Mouse (Mus musculus) CH12.LX (cell line): ENCODE data around the gene Rnf168. TPM values are rescaled to one million over a fixed set of nuclear protein-coding genes. Genes with fewer than 3 reads are reported as not detected.
"Not testable (repeated sequence)": the region's sequence is repeated elsewhere in the genome, so short reads cannot be mapped to it uniquely, and the experiment has no call there.

Source experiments
- DNase-seq: peaks from one replicate; pipeline ENCODE4 v3.0.0-alpha.2; 2013; ENCODE audit errors: extremely low read depth
- H3K27ac ChIP-seq: 2 replicates; pipeline ENCODE4 v1.5.1; 2012; ENCODE audit warnings: low read depth, mild to moderate bottlenecking, control low read depth, moderate library complexity; ENCODE audit not compliant: insufficient read depth
- H3K27me3 ChIP-seq: replicated peaks from 2 replicates; pipeline ENCODE3; 2012; ENCODE audit warnings: inconsistent platforms
- H3K36me3 ChIP-seq, 2 experiments: replicated peaks in 1 of 2; 2 replicates each; pipeline versions ENCODE3 to v1.6.1; 2012; ENCODE audit warnings: inconsistent platforms in 1 of 2, low read length in 1 of 2, mild to moderate bottlenecking in 1 of 2, mixed read lengths in 1 of 2, moderate library complexity in 1 of 2; ENCODE audit not compliant: control insufficient read depth in 1 of 2, insufficient read depth in 1 of 2
- H3K4me1 ChIP-seq, 2 experiments: 2 replicates each; pipeline ENCODE4 v1.6.1; 2012; ENCODE audit warnings: inconsistent platforms in 1 of 2, moderate library complexity in 1 of 2; ENCODE audit not compliant: insufficient read depth in 2 of 2, control insufficient read depth in 1 of 2
- H3K4me2 ChIP-seq: 2 replicates; pipeline ENCODE4 v1.6.1; 2012; ENCODE audit warnings: low read depth, mild to moderate bottlenecking, control low read depth; ENCODE audit not compliant: poor library complexity, insufficient read depth, severe bottlenecking
- H3K4me3 ChIP-seq, 3 experiments: fragments of 150-350 bp in 1 of 3; sonication (generic) in 1 of 3; replicated peaks in 1 of 3; 2 replicates each; pipeline versions ENCODE3 to v1.5.1; 2011 to 2012; ENCODE audit warnings: low read depth in 2 of 3, low read length in 2 of 3, mild to moderate bottlenecking in 2 of 3, moderate library complexity in 2 of 3, control low read depth in 1 of 3, improper control_type of control experiment in 1 of 3, inconsistent platforms in 1 of 3, mixed read lengths in 1 of 3; ENCODE audit not compliant: poor library complexity in 1 of 3
- H3K79me2 ChIP-seq: replicated peaks from 2 replicates; pipeline ENCODE4 v1.6.1; 2012; ENCODE audit warnings: mild to moderate bottlenecking, moderate library complexity; ENCODE audit not compliant: control insufficient read depth, poor library complexity, insufficient read depth, severe bottlenecking; ENCODE audit errors: extremely low read depth
- H3K9ac ChIP-seq: 2 replicates; pipeline ENCODE4 v1.6.1; 2012; ENCODE audit warnings: low read depth, mild to moderate bottlenecking, control low read depth, moderate library complexity; ENCODE audit not compliant: insufficient read depth
- H3K9me3 ChIP-seq: replicated peaks from 2 replicates; pipeline ENCODE3; 2012; ENCODE audit warnings: low read length, inconsistent platforms, mixed read lengths
- CTCF ChIP-seq, 2 experiments: IDR thresholded peaks in 1 of 2; conservative IDR thresholded peaks in 1 of 2; 2 replicates each; pipeline ENCODE4 v1.5.1; 2011 to 2012; ENCODE audit warnings: low read depth in 2 of 2, low read length in 2 of 2, improper control_type of control experiment in 1 of 2, inconsistent platforms in 1 of 2, mild to moderate bottlenecking in 1 of 2, moderate library complexity in 1 of 2
- E2F4 ChIP-seq: IDR thresholded peaks from 2 replicates; pipeline ENCODE4 v1.6.1; 2011; ENCODE audit warnings: low read depth, low read length, improper control_type of control experiment; ENCODE audit not compliant: insufficient replicate concordance
- EP300 ChIP-seq: IDR thresholded peaks from 2 replicates; pipeline ENCODE4 v1.6.1; 2011; ENCODE audit warnings: low read length, improper control_type of control experiment
- HCFC1 ChIP-seq: IDR thresholded peaks from 2 replicates; pipeline ENCODE4 v1.6.1; 2012; ENCODE audit warnings: low read depth, mild to moderate bottlenecking, inconsistent platforms, low read length, improper control_type of control experiment
- MAFK ChIP-seq: IDR thresholded peaks from 2 replicates; pipeline ENCODE4 v1.6.1; 2011; ENCODE audit warnings: low read length, improper control_type of control experiment; ENCODE audit not compliant: insufficient replicate concordance
- MAX ChIP-seq: IDR thresholded peaks from 2 replicates; pipeline ENCODE4 v1.6.1; 2011; ENCODE audit warnings: low read length, improper control_type of control experiment
- MEF2A ChIP-seq: IDR thresholded peaks from 2 replicates; pipeline ENCODE4 v1.6.1; 2014; ENCODE audit warnings: low read depth, mild to moderate bottlenecking, inconsistent platforms, low read length, improper control_type of control experiment, borderline replicate concordance
- NELFE ChIP-seq: IDR thresholded peaks from 2 replicates; pipeline ENCODE4 v1.6.1; 2011; ENCODE audit warnings: low read depth, low read length, improper control_type of control experiment
- NRF1 ChIP-seq: IDR thresholded peaks from 2 replicates; pipeline ENCODE4 v1.6.1; 2014; ENCODE audit warnings: low read depth, mild to moderate bottlenecking, inconsistent platforms, low read length, improper control_type of control experiment, moderate library complexity
- RAD21 ChIP-seq: IDR thresholded peaks from 2 replicates; pipeline ENCODE4 v1.6.1; 2011; ENCODE audit warnings: low read depth, mild to moderate bottlenecking, low read length, improper control_type of control experiment, moderate library complexity
- RCOR1 ChIP-seq: conservative IDR thresholded peaks from 2 replicates; pipeline ENCODE4 v1.6.1; 2012; ENCODE audit warnings: low read depth, mild to moderate bottlenecking, inconsistent platforms, low read length, improper control_type of control experiment
- SMC3 ChIP-seq: IDR thresholded peaks from 2 replicates; pipeline ENCODE4 v1.6.1; 2011; ENCODE audit warnings: low read depth, low read length, improper control_type of control experiment
- TBP ChIP-seq: conservative IDR thresholded peaks from 2 replicates; pipeline ENCODE4 v1.6.1; 2011; ENCODE audit warnings: low read depth, low read length, improper control_type of control experiment
- USF1 ChIP-seq: IDR thresholded peaks from 2 replicates; pipeline ENCODE4 v1.6.1; 2014; ENCODE audit warnings: low read depth, mild to moderate bottlenecking, inconsistent platforms, low read length, improper control_type of control experiment
- ZMIZ1 ChIP-seq: IDR thresholded peaks from 2 replicates; pipeline ENCODE4 v1.6.1; 2012; ENCODE audit warnings: low read depth, mild to moderate bottlenecking, inconsistent platforms, low read length, improper control_type of control experiment
- dilution Hi-C: fragments of 300-500 bp; cut with MboI; formaldehyde crosslinking; loops from 2 replicates; pipeline ENCODE4 v1.14.3; 2020; ENCODE audit warnings: low sequenced_read_pairs; ENCODE audit not compliant: extremely low pct_unique_long_range_greater_than_20kb, extremely low pct_ligation_motif_present
- in situ Hi-C: fragments of 300-500 bp; cut with MboI; formaldehyde crosslinking; loops from 3 replicates; pipeline ENCODE4 v1.14.3; 2019; ENCODE audit warnings: low sequenced_read_pairs, low pct_ligation_motif_present, low pct_unique_long_range_greater_than_20kb, mixed read lengths
- polyA plus RNA-seq: library from polyadenylated mRNA; unstranded; fragments of >175 nt; gene quantifications from 2 replicates; pipeline ENCODE4 v1.2.1, GENCODE M21; 2012; ENCODE audit warnings: low read depth; ENCODE audit not compliant: insufficient read length
- total RNA-seq, 2 experiments: library from RNA; depleted of rRNA; stranded (reverse); fragments of 300-350 nt in 1 of 2; fragments of >200 nt in 1 of 2; gene quantifications; 2 replicates each; pipeline ENCODE4 v1.2.3; 2012 to 2014

Rnf168 gene
- total and polyA plus RNA-seq, 3 experiments: 20.5 to 37.9 (median 22.2) TPM

DNA sequence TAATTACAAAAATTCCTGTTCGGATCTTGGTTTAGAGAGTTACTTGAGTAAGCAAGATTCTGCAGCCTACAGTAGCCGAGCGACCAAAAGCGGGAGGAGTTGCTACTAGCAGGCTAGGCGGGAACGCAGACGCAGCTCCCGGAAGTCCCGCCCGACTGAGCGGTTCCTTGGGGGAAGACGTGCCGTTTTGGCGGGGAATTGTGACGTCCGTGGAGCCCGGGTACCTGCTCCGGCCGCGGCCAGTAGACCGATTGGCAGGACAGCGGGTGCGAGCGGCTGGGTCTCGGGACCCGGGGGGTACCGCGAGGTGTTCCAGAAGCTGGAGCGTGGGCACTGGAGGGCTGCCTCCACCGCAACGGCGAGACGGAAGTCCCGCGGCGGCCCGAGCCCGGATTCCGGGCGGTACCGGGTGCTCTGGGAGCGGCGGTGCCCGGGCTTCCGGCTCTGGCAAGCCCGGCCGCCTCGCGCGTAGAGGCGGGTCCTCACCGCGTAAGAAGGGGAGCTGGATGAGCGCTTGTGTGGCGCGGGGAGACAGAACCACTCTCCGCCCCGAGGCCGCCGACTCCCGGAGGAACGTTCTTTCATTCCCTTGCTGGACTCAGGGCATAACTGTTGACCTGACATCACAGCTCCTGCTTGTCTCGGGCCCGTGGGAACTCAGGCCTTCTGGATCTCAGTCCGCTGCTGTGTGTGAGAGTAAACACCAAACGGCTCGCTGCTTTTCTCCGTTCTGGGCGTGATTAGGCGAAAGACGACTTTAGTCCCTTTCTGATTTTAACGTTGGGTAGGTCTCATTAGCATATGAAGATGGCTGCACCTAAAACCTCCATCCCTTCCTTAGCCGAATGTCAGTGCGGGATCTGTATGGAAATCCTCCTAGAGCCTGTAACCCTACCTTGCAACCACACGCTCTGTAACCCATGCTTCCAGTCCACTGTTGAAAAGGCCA lies at the start of gene Rnf168 (continued):
- no peak for TF ChIP-seq RCOR1

DNA sequence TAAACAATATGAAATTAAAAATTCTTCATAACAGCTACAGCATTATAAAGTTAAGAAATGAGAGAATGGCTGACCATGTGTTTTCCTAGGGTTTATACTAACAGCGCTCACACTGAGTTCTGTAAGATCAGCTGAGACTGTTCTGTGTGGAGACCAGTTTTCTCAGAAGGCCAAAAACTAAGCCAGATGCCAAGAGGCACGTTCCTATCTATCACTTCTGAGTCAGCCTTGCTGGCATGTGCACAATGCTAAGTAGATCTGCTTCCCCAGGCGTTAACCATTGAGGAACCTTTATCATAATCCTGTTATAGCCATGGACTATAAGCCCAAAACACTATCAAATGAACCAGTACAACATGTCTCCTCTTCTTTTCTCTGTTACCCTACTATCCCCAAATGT lies 45.2 kb upstream of the Rnf168 start:
- dilution Hi-C loops, DNase-seq: not testable (repeated sequence)

DNA sequence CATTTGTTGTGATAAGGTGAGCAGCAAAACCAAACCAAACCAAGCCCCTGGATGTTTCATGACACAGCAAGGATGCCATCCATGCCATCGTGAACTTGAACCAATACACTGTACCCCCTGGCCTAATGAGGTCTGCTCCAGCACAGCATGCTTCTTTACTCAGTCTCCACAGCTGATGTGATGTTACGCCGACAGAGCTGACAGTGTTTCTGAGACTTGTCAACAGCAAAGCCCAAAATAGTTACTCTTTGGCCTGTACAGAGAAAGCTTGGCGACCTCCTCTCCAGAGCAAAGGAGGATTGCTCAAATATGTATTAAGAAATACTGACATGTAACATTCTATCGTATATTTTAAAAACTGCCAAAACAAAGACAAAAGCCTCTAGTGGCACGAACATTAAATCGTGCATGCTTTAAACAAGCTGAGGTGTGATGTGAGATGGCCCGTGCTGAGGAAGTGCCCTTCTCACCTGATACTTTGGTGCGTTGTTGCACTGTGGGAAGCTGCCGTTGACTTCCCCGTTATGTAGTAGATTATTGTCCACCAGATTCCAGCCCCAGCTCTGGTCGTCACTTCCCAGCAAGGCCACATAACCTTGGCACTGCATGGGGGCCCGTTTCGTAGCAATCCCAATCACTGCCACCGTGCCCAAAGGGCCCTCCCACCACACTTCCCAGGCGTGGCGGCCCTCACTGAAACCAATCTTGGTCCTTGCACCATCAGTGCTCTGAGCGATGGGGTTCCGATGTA lies 39.2 kb upstream of the Rnf168 start:
- no peak overlapping the region for H3K4me2 ChIP-seq

More for the DNA sequence above, 45.2 kb upstream of the Rnf168 start:
- H3K9me3 ChIP-seq, in situ Hi-C loops, H3K27me3 ChIP-seq, H3K4me1 ChIP-seq, H3K27ac ChIP-seq, H3K4me2 ChIP-seq, H3K9ac ChIP-seq, H3K4me3 ChIP-seq, H3K79me2 ChIP-seq: not testable (repeated sequence)
- H3K36me3 ChIP-seq: peaks cover 20 to 53% of the 10 kb centered on the region in 2 experiments

More for the DNA sequence above, 39.2 kb upstream of the Rnf168 start:
- TF ChIP-seq ZMIZ1: no peak
- TF ChIP-seq EP300: no peak
- TF ChIP-seq MEF2A: no peak
- no peak for TF ChIP-seq SMC3
- no peak for TF ChIP-seq MAX
- TF ChIP-seq RCOR1: no peak
- TF ChIP-seq E2F4: no peak
- no peak for TF ChIP-seq NELFE
- no peak for TF ChIP-seq USF1
- no peak for TF ChIP-seq RAD21
- no peak for TF ChIP-seq TBP
- no peak for TF ChIP-seq HCFC1
- no peak for TF ChIP-seq NRF1
- TF ChIP-seq MAFK: no peak
- no peak for TF ChIP-seq CTCF (conservative IDR thresholded peaks at IDR 0.05 in 1 of 2, IDR thresholded peaks at IDR 0.05 in 1 of 2; ENCODE audit: low read depth in 2 of 2, low read length in 2 of 2)
- Histone ChIP-seq H3K79me2 (peaks cover 31% of the 10 kb centered on the region), H3K4me3 (no peak overlapping the region), H3K36me3 (peaks cover 23 to 64% of the 10 kb centered on the region in 2 experiments), H3K27ac (no peak overlapping the region), H3K9me3 (no peaks in the 10 kb centered on the region), H3K27me3 (no peaks in the 10 kb centered on the region), H3K4me1 (peaks cover 0 to 6% of the 10 kb centered on the region in 2 experiments; a peak in 1 of 4 replicates), H3K9ac (no peak overlapping the region)
- no peak for DNase-seq
- in situ Hi-C loops (no loop called here), dilution Hi-C loops (no loop called here)
